Mouse (Mus musculus): ENCODE measurements at regions not wholly inside any gene's neighbourhood (a gene's known extent, or its start where the extent isn't known, plus 50 kb on each side); places are given as distances from the start of the nearest gene placed in this dataset.
A peak's percentile ranks its signal among the peaks of the same experiment; 100 is the strongest.

- Histone ChIP-seq H3K27me3 (replicated peaks; ENCODE audit: control insufficient read depth, insufficient read depth, low read length) (no peaks in the 10 kb centered on the region), H3K4me1 (ENCODE audit: control insufficient read depth, insufficient read depth, low read length) (peaks cover 22% of the 10 kb centered on the region), H3K4me3 (ENCODE audit: insufficient read depth, low read depth, low read length) (no peak overlapping the region), H3K36me3 (ENCODE audit: control insufficient read depth, insufficient read depth, low read length) (no peaks in the 10 kb centered on the region), H3K27ac (ENCODE audit: insufficient read depth, low read depth, low read length) (no peak overlapping the region)
- DNase-seq: peak; percentile 87
- 46% methylated on average over 3 of the region's 3 CpGs for WGBS
- no peak for TF ChIP-seq POLR2A (IDR thresholded peaks at IDR 0.05; ENCODE audit: low read depth, low read length)
- TF ChIP-seq CTCF (conservative IDR thresholded peaks at IDR 0.05; ENCODE audit: insufficient read depth, insufficient read length, low read depth, low read length): no peak
These were observed 147.2 kb upstream of the Irf2bp2 start for GRCm38 (mm10) chr8:126741031-126741430.

- no peaks in the 10 kb centered on the region for H3K36me3 ChIP-seq (ENCODE audit: control insufficient read depth, insufficient read depth, low read length)
- no peak overlapping the region for H3K27ac ChIP-seq (ENCODE audit: insufficient read depth, low read depth, low read length)
- TF ChIP-seq CTCF (conservative IDR thresholded peaks at IDR 0.05; ENCODE audit: insufficient read depth, insufficient read length, low read depth, low read length) (no peak), POLR2A (IDR thresholded peaks at IDR 0.05; ENCODE audit: low read depth, low read length) (no peak)
- no peak for DNase-seq
- WGBS: 77% methylated on average over 10 of the region's 10 CpGs
- H3K4me1 ChIP-seq (ENCODE audit: control insufficient read depth, insufficient read depth, low read length): peaks cover 28% of the 10 kb centered on the region
- no peak overlapping the region for H3K4me3 ChIP-seq (ENCODE audit: insufficient read depth, low read depth, low read length)
- H3K27me3 ChIP-seq (replicated peaks; ENCODE audit: control insufficient read depth, insufficient read depth, low read length): no peaks in the 10 kb centered on the region
These were observed 146.0 kb upstream of the Irf2bp2 start for GRCm38 (mm10) chr8:126739768-126740167.

GRCm38 (mm10) chr8:126737032-126737431 lies 143.2 kb upstream of the Irf2bp2 start:
- 18% methylated on average over 5 of the region's 5 CpGs for WGBS
- no peak for DNase-seq
- Histone ChIP-seq H3K27me3 (replicated peaks; ENCODE audit: control insufficient read depth, insufficient read depth, low read length) (no peaks in the 10 kb centered on the region), H3K4me3 (ENCODE audit: insufficient read depth, low read depth, low read length) (no peak overlapping the region), H3K27ac (ENCODE audit: insufficient read depth, low read depth, low read length) (peak overlapping the region; percentile 99), H3K36me3 (ENCODE audit: control insufficient read depth, insufficient read depth, low read length) (no peaks in the 10 kb centered on the region), H3K4me1 (ENCODE audit: control insufficient read depth, insufficient read depth, low read length) (peaks cover 37% of the 10 kb centered on the region)
- TF ChIP-seq CTCF (conservative IDR thresholded peaks at IDR 0.05; ENCODE audit: insufficient read depth, insufficient read length, low read depth, low read length): no peak
- no peak for TF ChIP-seq POLR2A (IDR thresholded peaks at IDR 0.05; ENCODE audit: low read depth, low read length)

GRCm38 (mm10) chr8:126736441-126736962 lies 142.7 kb upstream of the Irf2bp2 start:
- TF ChIP-seq CTCF (conservative IDR thresholded peaks at IDR 0.05; ENCODE audit: insufficient read depth, insufficient read length, low read depth, low read length): peak; percentile 69
- TF ChIP-seq POLR2A (IDR thresholded peaks at IDR 0.05; ENCODE audit: low read depth, low read length): no peak
- Histone ChIP-seq H3K4me3 (ENCODE audit: insufficient read depth, low read depth, low read length) (no peak overlapping the region), H3K36me3 (ENCODE audit: control insufficient read depth, insufficient read depth, low read length) (no peaks in the 10 kb centered on the region), H3K27ac (ENCODE audit: insufficient read depth, low read depth, low read length) (peak overlapping the region; percentile 99), H3K27me3 (replicated peaks; ENCODE audit: control insufficient read depth, insufficient read depth, low read length) (no peaks in the 10 kb centered on the region), H3K4me1 (ENCODE audit: control insufficient read depth, insufficient read depth, low read length) (peaks cover 37% of the 10 kb centered on the region)
- 5% methylated on average over 10 of the region's 10 CpGs for WGBS
- peak; percentile 96 for DNase-seq

- DNase-seq: peak; percentile 98
- Histone ChIP-seq H3K4me3 (ENCODE audit: insufficient read depth, low read depth, low read length) (no peak overlapping the region), H3K36me3 (ENCODE audit: control insufficient read depth, insufficient read depth, low read length) (no peaks in the 10 kb centered on the region), H3K27ac (ENCODE audit: insufficient read depth, low read depth, low read length) (peak overlapping the region; percentile 99), H3K27me3 (replicated peaks; ENCODE audit: control insufficient read depth, insufficient read depth, low read length) (no peaks in the 10 kb centered on the region), H3K4me1 (ENCODE audit: control insufficient read depth, insufficient read depth, low read length) (peaks cover 30% of the 10 kb centered on the region)
- TF ChIP-seq CTCF (conservative IDR thresholded peaks at IDR 0.05; ENCODE audit: insufficient read depth, insufficient read length, low read depth, low read length) (0 out of 2 replicates have a peak, but pooled peaks have one; percentile 6), POLR2A (IDR thresholded peaks at IDR 0.05; ENCODE audit: low read depth, low read length) (peak; percentile 9)
- WGBS: 7% methylated on average over 25 of the region's 25 CpGs
These were observed 142.0 kb upstream of the Irf2bp2 start for GRCm38 (mm10) chr8:126735488-126736440.

GRCm38 (mm10) chr8:126734743-126735487 lies 141.1 kb upstream of the Irf2bp2 start:
- Histone ChIP-seq H3K4me1 (ENCODE audit: control insufficient read depth, insufficient read depth, low read length) (peaks cover 33% of the 10 kb centered on the region), H3K4me3 (ENCODE audit: insufficient read depth, low read depth, low read length) (no peak overlapping the region), H3K27ac (ENCODE audit: insufficient read depth, low read depth, low read length) (peak overlapping the region; percentile 89), H3K36me3 (ENCODE audit: control insufficient read depth, insufficient read depth, low read length) (no peaks in the 10 kb centered on the region), H3K27me3 (replicated peaks; ENCODE audit: control insufficient read depth, insufficient read depth, low read length) (no peaks in the 10 kb centered on the region)
- DNase-seq: peak; percentile 89
- 19% methylated on average over 7 of the region's 7 CpGs for WGBS
- TF ChIP-seq CTCF (conservative IDR thresholded peaks at IDR 0.05; ENCODE audit: insufficient read depth, insufficient read length, low read depth, low read length) (no peak), POLR2A (IDR thresholded peaks at IDR 0.05; ENCODE audit: low read depth, low read length) (no peak)

Measured in kidney, adult 2 months (tissue).